Mouse (Mus musculus): Measurements from ENCODE around the gene Cyp11a1. TPM values are rescaled to one million over a fixed set of nuclear protein-coding genes. Genes with fewer than 3 reads are reported as not detected.

Gene Cyp11a1
- polyA plus RNA-seq, 1 experiment from 2014 or later = not detected

DNA sequence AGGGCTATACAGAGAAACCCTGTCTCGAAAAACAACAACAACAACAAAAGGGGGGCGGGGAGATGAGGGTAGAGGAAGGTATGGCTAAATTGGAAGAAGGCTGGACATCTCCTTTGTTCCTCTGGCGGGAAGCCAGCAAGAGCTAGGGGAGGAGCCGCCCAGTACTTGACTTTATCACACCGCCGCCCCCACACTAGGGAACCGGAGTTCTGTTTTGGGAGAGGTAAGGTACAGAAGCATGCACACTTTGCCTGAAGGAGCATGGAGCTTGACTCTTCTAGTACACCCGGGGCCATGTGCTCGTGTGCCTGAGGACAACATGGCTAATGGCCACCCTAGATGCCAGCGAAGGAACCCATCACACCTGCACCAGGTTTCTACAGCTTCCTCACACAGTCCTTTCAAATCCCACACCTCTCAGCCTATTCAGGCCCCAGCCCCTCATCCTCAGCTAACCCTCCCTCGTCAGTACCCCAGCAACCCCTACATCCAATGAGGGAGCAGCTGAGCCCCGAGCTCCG is 8.6 kb upstream of the Cyp11a1 start:
- Histone ChIP-seq H3K27ac (replicated peaks) (no peak overlapping the region), H3K9me3 (no peaks in the 10 kb centered on the region), H3K36me3 (replicated peaks) (no peaks in the 10 kb centered on the region), H3K27me3 (replicated peaks; ENCODE audit: low read depth, poor library complexity, severe bottlenecking) (peaks cover 60% of the 10 kb centered on the region), H3K4me3 (peak overlapping the region; percentile 48), H3K4me1 (peaks cover 30% of the 10 kb centered on the region)
- DNase-seq (ENCODE audit: low spot score) = no peak
- WGBS = 22% methylated on average over 13 of the region's 13 CpGs

GRCm38 (mm10) chr9:57998032-57998659 is 8.1 kb upstream of the Cyp11a1 start:
- H3K27ac ChIP-seq (replicated peaks) = no peak overlapping the region
- peaks cover 27% of the 10 kb centered on the region for H3K4me1 ChIP-seq
- DNase-seq (ENCODE audit: low spot score) = peak; percentile 67
- peak overlapping the region; percentile 48 for H3K4me3 ChIP-seq
- H3K9me3 ChIP-seq = no peaks in the 10 kb centered on the region
- WGBS = under 1% methylated on average over 20 of the region's 20 CpGs
- H3K36me3 ChIP-seq (replicated peaks) = no peaks in the 10 kb centered on the region
- peaks cover 60% of the 10 kb centered on the region for H3K27me3 ChIP-seq (replicated peaks; ENCODE audit: low read depth, poor library complexity, severe bottlenecking)

DNA sequence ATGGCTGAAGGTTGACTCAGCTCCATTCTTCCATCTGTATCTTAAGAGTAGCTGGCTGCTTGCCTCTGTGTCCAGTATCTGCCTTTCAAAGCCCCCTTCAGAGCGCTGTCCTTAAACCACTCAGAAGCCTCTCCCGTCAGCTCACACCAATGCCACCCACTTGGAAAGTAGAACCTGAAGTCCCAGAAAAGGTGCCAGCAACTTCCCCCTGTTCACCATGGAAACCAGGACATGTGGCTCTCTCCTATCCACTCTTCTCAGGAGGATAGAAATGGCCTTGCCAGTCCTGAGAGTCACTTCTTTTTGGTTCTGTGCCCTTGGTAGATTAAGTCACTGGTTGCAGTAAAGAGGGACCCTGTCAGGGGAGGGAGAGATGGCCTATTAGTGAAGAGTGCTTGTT is 7.5 kb upstream of the Cyp11a1 start:
- Histone ChIP-seq H3K27me3 (replicated peaks; ENCODE audit: low read depth, poor library complexity, severe bottlenecking) (peaks cover 60% of the 10 kb centered on the region), H3K9me3 (no peaks in the 10 kb centered on the region), H3K36me3 (replicated peaks) (no peaks in the 10 kb centered on the region), H3K4me3 (no peak overlapping the region), H3K27ac (replicated peaks) (no peak overlapping the region), H3K4me1 (peaks cover 27% of the 10 kb centered on the region)
- WGBS = 52% methylated on average over 2 of the region's 2 CpGs
- no peak for DNase-seq (ENCODE audit: low spot score)

- WGBS = 55% methylated on average over 2 of the region's 2 CpGs
Observed at GRCm38 (mm10) chr9:57999676-58000075, 6.5 kb upstream of the Cyp11a1 start.

DNA sequence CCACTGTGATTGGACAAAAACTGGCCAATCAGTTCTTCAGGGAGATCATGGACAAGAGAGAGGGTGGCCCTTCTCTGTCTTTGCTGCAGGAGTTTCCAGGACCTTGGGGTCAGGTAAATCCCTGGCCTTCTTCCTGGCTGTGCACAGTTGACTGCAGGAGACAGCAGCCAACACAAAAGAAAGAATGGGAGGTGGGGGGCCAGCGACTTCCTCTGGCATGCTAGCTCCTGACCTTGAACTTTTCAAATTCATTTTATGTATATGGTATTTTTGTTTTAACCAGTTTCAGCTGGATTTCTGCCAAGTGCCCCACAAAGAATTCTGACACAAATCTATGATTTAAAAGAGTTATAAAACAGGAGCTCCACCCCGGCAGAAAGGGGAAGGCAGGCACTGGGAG is 2.9 kb upstream of the Cyp11a1 start:
- WGBS = 42% methylated on average over 2 of the region's 2 CpGs
- no peak overlapping the region for H3K4me3 ChIP-seq
- DNase-seq (ENCODE audit: low spot score) = no peak
- peaks cover 30% of the 10 kb centered on the region for H3K27me3 ChIP-seq (replicated peaks; ENCODE audit: low read depth, poor library complexity, severe bottlenecking)
- H3K27ac ChIP-seq (replicated peaks) = no peak overlapping the region
- H3K36me3 ChIP-seq (replicated peaks) = no peaks in the 10 kb centered on the region
- no peaks in the 10 kb centered on the region for H3K9me3 ChIP-seq
- H3K4me1 ChIP-seq = peaks cover 12% of the 10 kb centered on the region

More at GRCm38 (mm10) chr9:57999676-58000075, 6.5 kb upstream of the Cyp11a1 start:
- Histone ChIP-seq H3K4me1 (peaks cover 19% of the 10 kb centered on the region), H3K9me3 (no peaks in the 10 kb centered on the region), H3K27ac (replicated peaks) (no peak overlapping the region), H3K36me3 (replicated peaks) (no peaks in the 10 kb centered on the region), H3K27me3 (replicated peaks; ENCODE audit: low read depth, poor library complexity, severe bottlenecking) (peaks cover 59% of the 10 kb centered on the region), H3K4me3 (no peak overlapping the region)
- no peak for DNase-seq (ENCODE audit: low spot score)

- Histone ChIP-seq H3K27ac (replicated peaks) (peak overlapping the region; percentile 85), H3K4me3 (peak overlapping the region; percentile 30; the same call in 1 of the 2 replicates), H3K4me1 (peaks cover 42% of the 10 kb centered on the region), H3K36me3 (replicated peaks) (no peaks in the 10 kb centered on the region), H3K9me3 (no peaks in the 10 kb centered on the region), H3K27me3 (replicated peaks; ENCODE audit: low read depth, poor library complexity, severe bottlenecking) (no peaks in the 10 kb centered on the region; the same call in 1 of the 2 replicates)
- DNase-seq (ENCODE audit: low spot score) = no peak
- WGBS = 68% methylated on average over 12 of the region's 12 CpGs
Observed at GRCm38 (mm10) chr9:58008336-58009014, 2.3 kb downstream of the Cyp11a1 start.

- Histone ChIP-seq H3K27me3 (replicated peaks; ENCODE audit: low read depth, poor library complexity, severe bottlenecking) (no peaks in the 10 kb centered on the region; the same call in 1 of the 2 replicates), H3K4me3 (peak overlapping the region; percentile 30; the same call in 1 of the 2 replicates), H3K4me1 (peaks cover 38% of the 10 kb centered on the region), H3K27ac (replicated peaks) (peak overlapping the region; percentile 85), H3K36me3 (replicated peaks) (no peaks in the 10 kb centered on the region), H3K9me3 (no peaks in the 10 kb centered on the region)
- WGBS = 11% methylated on average over 6 of the region's 6 CpGs
- DNase-seq (ENCODE audit: low spot score) = peak; percentile 68
Observed at GRCm38 (mm10) chr9:58009015-58009362, 2.8 kb downstream of the Cyp11a1 start.

DNA sequence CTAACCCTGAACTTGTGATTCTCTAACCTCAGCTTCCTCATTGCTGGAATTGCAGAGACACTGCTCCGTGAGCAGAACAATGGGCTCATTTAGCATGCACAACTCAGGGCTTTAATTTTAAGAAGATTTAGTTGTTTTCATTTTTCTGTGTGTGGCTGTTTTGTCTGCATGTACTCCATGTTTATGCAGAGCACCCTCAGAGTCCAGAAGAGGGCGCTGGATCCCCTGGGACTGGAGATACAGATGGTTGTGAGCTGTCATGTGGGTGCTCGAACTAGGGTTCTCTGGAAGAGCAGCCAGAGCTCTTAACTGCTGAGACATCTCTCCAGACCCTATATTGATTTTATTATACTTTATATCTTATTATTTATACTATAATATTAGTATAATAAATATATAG is 3.4 kb downstream of the Cyp11a1 start:
- Histone ChIP-seq H3K4me1 (peaks cover 38% of the 10 kb centered on the region), H3K9me3 (no peaks in the 10 kb centered on the region), H3K36me3 (replicated peaks) (no peaks in the 10 kb centered on the region), H3K4me3 (no peak overlapping the region), H3K27ac (replicated peaks) (no peak overlapping the region), H3K27me3 (replicated peaks; ENCODE audit: low read depth, poor library complexity, severe bottlenecking) (no peaks in the 10 kb centered on the region; the same call in 1 of the 2 replicates)
- no peak for DNase-seq (ENCODE audit: low spot score)
- WGBS = 59% methylated on average over 3 of the region's 3 CpGs

- Histone ChIP-seq H3K9me3 (no peaks in the 10 kb centered on the region), H3K27me3 (replicated peaks; ENCODE audit: low read depth, poor library complexity, severe bottlenecking) (no peaks in the 10 kb centered on the region; the same call in 1 of the 2 replicates), H3K4me1 (peaks cover 38% of the 10 kb centered on the region), H3K36me3 (replicated peaks) (no peaks in the 10 kb centered on the region), H3K4me3 (no peak overlapping the region), H3K27ac (replicated peaks) (no peak overlapping the region)
- DNase-seq (ENCODE audit: low spot score) = peak; percentile 50
- whole genome bisulfite sequencing = 38% methylated on average over 7 of the region's 7 CpGs
Observed at GRCm38 (mm10) chr9:58011027-58011426, 4.8 kb downstream of the Cyp11a1 start.

- no peak for DNase-seq (ENCODE audit: low spot score)
- Histone ChIP-seq H3K36me3 (replicated peaks) (no peaks in the 10 kb centered on the region), H3K27ac (replicated peaks) (no peak overlapping the region), H3K9me3 (no peaks in the 10 kb centered on the region), H3K4me3 (no peak overlapping the region), H3K27me3 (replicated peaks; ENCODE audit: low read depth, poor library complexity, severe bottlenecking) (no peaks in the 10 kb centered on the region; the same call in 1 of the 2 replicates), H3K4me1 (peaks cover 38% of the 10 kb centered on the region)
- 79% methylated on average over 8 of the region's 8 CpGs for WGBS
Observed at GRCm38 (mm10) chr9:58011552-58011951, 5.3 kb downstream of the Cyp11a1 start.

GRCm38 (mm10) chr9:58012486-58012885 is 6.3 kb downstream of the Cyp11a1 start:
- Histone ChIP-seq H3K4me3 (no peak overlapping the region), H3K9me3 (no peaks in the 10 kb centered on the region), H3K36me3 (replicated peaks) (no peaks in the 10 kb centered on the region), H3K27ac (replicated peaks) (no peak overlapping the region), H3K4me1 (peaks cover 38% of the 10 kb centered on the region), H3K27me3 (replicated peaks; ENCODE audit: low read depth, poor library complexity, severe bottlenecking) (no peaks in the 10 kb centered on the region; the same call in 1 of the 2 replicates)
- 78% methylated on average over 2 of the region's 2 CpGs for WGBS
- no peak for DNase-seq (ENCODE audit: low spot score)

GRCm38 (mm10) chr9:58012935-58013334 is 6.7 kb downstream of the Cyp11a1 start:
- no peaks in the 10 kb centered on the region for H3K9me3 ChIP-seq
- no peaks in the 10 kb centered on the region for H3K36me3 ChIP-seq (replicated peaks)
- WGBS = 54% methylated on average over 2 of the region's 2 CpGs
- peaks cover 38% of the 10 kb centered on the region for H3K4me1 ChIP-seq
- H3K27ac ChIP-seq (replicated peaks) = no peak overlapping the region
- no peak for DNase-seq (ENCODE audit: low spot score)
- no peaks in the 10 kb centered on the region; the same call in 1 of the 2 replicates for H3K27me3 ChIP-seq (replicated peaks; ENCODE audit: low read depth, poor library complexity, severe bottlenecking)
- H3K4me3 ChIP-seq = no peak overlapping the region
